Mouse (Mus musculus) heart, embryonic 13.5 days (tissue): Measurements from ENCODE around the gene Grip1. TPM values are rescaled to one million over a fixed set of nuclear protein-coding genes. Genes with fewer than 3 reads are reported as not detected.

Source experiments
- ATAC-seq: fragments of 200-750 bp; cut with Nextera tagmentation; 2 replicates; pipeline ENCODE4 v1.8.0; 2017; ENCODE audit warnings: moderate TSS enrichment; ENCODE audit not compliant: insufficient number of reproducible peaks, low FRiP score, low TSS enrichment; ENCODE audit errors: extremely low read depth
- H3K27ac ChIP-seq: fragments of 300-500 bp; sonication (generic); replicated peaks from 2 replicates; pipeline ENCODE4 v1.5.1; 2015; ENCODE audit warnings: moderate library complexity, mild to moderate bottlenecking, inconsistent platforms
- H3K27me3 ChIP-seq: fragments of 300-500 bp; sonication (generic); replicated peaks from 2 replicates; pipeline ENCODE4 v1.6.1; 2015; ENCODE audit warnings: mild to moderate bottlenecking, inconsistent platforms
- H3K36me3 ChIP-seq: fragments of 300-500 bp; sonication (generic); 2 replicates; pipeline ENCODE4 v1.6.1; 2015; ENCODE audit warnings: mild to moderate bottlenecking, inconsistent platforms
- H3K4me1 ChIP-seq: fragments of 300-500 bp; sonication (generic); 2 replicates; pipeline ENCODE4 v1.6.1; 2015; ENCODE audit warnings: inconsistent platforms
- H3K4me2 ChIP-seq: fragments of 300-500 bp; sonication (generic); 2 replicates; pipeline ENCODE4 v1.6.1; 2015; ENCODE audit warnings: inconsistent platforms, mild to moderate bottlenecking, moderate library complexity
- H3K4me3 ChIP-seq: fragments of 300-500 bp; sonication (generic); 2 replicates; pipeline ENCODE4 v1.5.1; 2015; ENCODE audit warnings: moderate library complexity, mild to moderate bottlenecking, inconsistent platforms
- H3K9ac ChIP-seq: fragments of 300-500 bp; sonication (generic); 2 replicates; pipeline ENCODE4 v1.6.1; 2015; ENCODE audit warnings: inconsistent platforms, mild to moderate bottlenecking, moderate library complexity
- H3K9me3 ChIP-seq: fragments of 300-500 bp; sonication (generic); 2 replicates; pipeline ENCODE4 v1.6.1; 2016; ENCODE audit warnings: inconsistent platforms
- WGBS: fragments of 180-500 bp; shearing (Covaris S2); methylation state at CpG from one replicate; pipeline ENCODE4 v1.1.7; 2015; ENCODE audit warnings: mixed read lengths; 5-methylcytosine and 5-hydroxymethylcytosine counted together
- polyA plus RNA-seq: library from polyadenylated mRNA; unstranded; fragments of >200 nt; fragmentation: Nextera tagmentation; extraction: Ambion mirVana; gene quantifications from 2 replicates; pipeline ENCODE4 v1.2.1, GENCODE M21; 2015

Grip1 gene
- polyA plus RNA-seq, result 2.0 TPM in 2 replicates

DNA sequence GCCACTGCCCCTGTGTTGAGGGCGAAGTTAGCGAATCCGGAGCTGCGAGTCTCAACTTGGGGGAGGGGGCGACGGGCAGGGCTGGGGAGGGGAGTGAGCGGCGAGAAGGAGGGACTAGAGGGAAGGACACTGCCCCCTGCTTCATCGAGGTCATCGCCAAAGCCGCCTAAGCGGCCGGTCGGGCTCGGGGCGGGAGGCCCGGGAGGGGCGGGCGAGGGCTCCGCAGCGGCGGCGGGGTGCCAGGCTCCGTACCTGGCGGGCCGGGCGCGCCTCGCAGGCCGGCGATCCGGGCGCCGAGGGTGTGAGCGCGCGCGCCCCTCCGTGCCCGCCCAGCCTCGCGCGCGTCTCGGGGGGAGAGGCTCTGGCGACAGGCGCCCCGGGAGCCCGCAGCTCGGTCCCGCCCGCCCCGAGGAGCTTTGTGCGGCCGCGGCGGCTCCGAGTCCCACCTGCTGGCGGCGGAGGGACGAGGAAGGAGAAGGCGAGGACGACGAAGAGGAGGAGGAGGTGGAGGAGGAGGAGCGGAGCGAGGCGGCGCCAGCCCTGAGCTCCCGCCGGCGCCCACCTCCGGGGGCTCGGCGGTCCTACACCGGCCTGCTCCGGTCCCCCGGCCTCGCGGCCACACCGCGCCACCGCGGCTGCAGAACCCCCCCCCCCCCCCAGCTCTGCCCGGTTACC is at the start of gene Grip1:
Gene Grip1, plus strand, starts transcription at position 400 of the 675 bp plus-strand sequence.
- Histone ChIP-seq H3K4me1 (peaks cover 20% of the 10 kb centered on the region), H3K9ac (peak within 1 kb of the TSS; percentile 87), H3K36me3 (no peaks in the 10 kb centered on the region), H3K9me3 (no peaks in the 10 kb centered on the region), H3K4me3 (peak within 1 kb of the TSS; percentile 84), H3K27ac (peak within 1 kb of the TSS; percentile 70), H3K27me3 (peaks cover 10% of the 10 kb centered on the region; the same call in 1 of the 2 replicates), H3K4me2 (peak within 1 kb of the TSS; percentile 99)
- under 1% methylated on average over 49 of the region's 84 CpGs for WGBS
- ATAC-seq, result peak; percentile 55; the same call in 1 of the 2 replicates

GRCm38 (mm10) chr10:119405103-119405502 is 48.5 kb upstream of the Grip1 start:
- Histone ChIP-seq H3K4me1 (peaks cover 6% of the 10 kb centered on the region), H3K27ac (no peak overlapping the region), H3K9me3 (no peaks in the 10 kb centered on the region), H3K4me2 (no peak overlapping the region), H3K9ac (no peak overlapping the region), H3K27me3 (no peaks in the 10 kb centered on the region), H3K36me3 (no peaks in the 10 kb centered on the region), H3K4me3 (no peak overlapping the region)
- ATAC-seq, result no peak
- 95% methylated on average over 9 of the region's 9 CpGs for WGBS

DNA sequence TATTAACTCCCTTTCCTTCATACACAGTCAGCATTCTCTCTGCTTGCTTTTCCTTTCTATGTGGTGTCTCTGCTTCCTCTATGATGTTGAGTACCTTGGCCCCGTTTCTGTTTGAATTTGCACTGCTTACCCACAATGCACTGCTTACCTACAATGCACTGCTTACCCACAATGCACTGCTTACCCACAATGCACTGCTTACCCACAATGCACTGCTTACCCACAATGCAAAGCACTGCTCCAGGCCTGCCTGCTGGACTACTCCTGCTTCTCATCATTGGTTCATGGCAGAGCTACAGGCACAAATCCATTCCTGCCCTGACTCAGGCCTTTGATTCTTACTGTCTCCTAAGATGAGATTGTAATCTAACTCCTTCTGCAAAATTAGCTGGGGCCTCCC is 48.0 kb upstream of the Grip1 start:
- H3K4me1 ChIP-seq, result peaks cover 11% of the 10 kb centered on the region
- 86% methylated on average over 1 of the region's 1 CpGs for WGBS
- no peaks in the 10 kb centered on the region for H3K9me3 ChIP-seq
- H3K27me3 ChIP-seq, result no peaks in the 10 kb centered on the region
- no peak overlapping the region for H3K9ac ChIP-seq
- no peak overlapping the region for H3K27ac ChIP-seq
- H3K4me3 ChIP-seq, result no peak overlapping the region
- H3K36me3 ChIP-seq, result no peaks in the 10 kb centered on the region
- no peak overlapping the region for H3K4me2 ChIP-seq
- no peak for ATAC-seq

DNA sequence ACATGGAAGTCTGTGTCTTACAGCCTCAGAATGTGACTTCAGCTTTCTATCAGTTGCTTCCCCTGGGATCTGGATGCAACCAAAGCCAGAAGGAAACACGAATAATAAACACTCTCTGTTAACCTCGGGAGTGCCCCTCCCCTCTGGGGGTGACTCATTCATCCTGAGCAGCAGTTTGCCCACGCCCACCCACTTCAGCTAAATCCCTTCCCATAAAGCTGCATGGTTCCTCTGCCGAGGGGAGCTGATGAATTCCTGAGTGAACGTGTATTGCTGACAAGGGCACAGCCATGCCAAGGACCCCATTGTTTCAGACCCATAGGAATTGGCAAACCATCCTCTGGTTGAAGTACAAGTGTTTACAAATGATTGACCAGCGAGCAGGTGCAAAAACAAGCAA is 45.3 kb upstream of the Grip1 start:
- H3K4me1 ChIP-seq, result peaks cover 13% of the 10 kb centered on the region
- peak overlapping the region; percentile 42 for H3K4me2 ChIP-seq
- no peaks in the 10 kb centered on the region for H3K27me3 ChIP-seq
- no peak overlapping the region for H3K9ac ChIP-seq
- H3K36me3 ChIP-seq, result no peaks in the 10 kb centered on the region
- H3K4me3 ChIP-seq, result no peak overlapping the region
- no peaks in the 10 kb centered on the region for H3K9me3 ChIP-seq
- no peak overlapping the region for H3K27ac ChIP-seq
- no peak for ATAC-seq
- WGBS, result 26% methylated on average over 6 of the region's 6 CpGs

- H3K27ac ChIP-seq, result no peak overlapping the region
- H3K9ac ChIP-seq, result no peak overlapping the region
- no peak for ATAC-seq
- H3K36me3 ChIP-seq, result no peaks in the 10 kb centered on the region
- no peaks in the 10 kb centered on the region for H3K27me3 ChIP-seq
- H3K4me3 ChIP-seq, result no peak overlapping the region
- H3K4me2 ChIP-seq, result no peak overlapping the region
- H3K4me1 ChIP-seq, result peaks cover 10% of the 10 kb centered on the region
- WGBS, result 87% methylated on average over 11 of the region's 11 CpGs
- no peaks in the 10 kb centered on the region for H3K9me3 ChIP-seq
Measured at GRCm38 (mm10) chr10:119413238-119413637, 40.4 kb upstream of the Grip1 start.

GRCm38 (mm10) chr10:119415106-119415505 is 38.5 kb upstream of the Grip1 start:
- ATAC-seq, result no peak
- no peaks in the 10 kb centered on the region for H3K9me3 ChIP-seq
- 50% methylated on average over 4 of the region's 4 CpGs for WGBS

DNA sequence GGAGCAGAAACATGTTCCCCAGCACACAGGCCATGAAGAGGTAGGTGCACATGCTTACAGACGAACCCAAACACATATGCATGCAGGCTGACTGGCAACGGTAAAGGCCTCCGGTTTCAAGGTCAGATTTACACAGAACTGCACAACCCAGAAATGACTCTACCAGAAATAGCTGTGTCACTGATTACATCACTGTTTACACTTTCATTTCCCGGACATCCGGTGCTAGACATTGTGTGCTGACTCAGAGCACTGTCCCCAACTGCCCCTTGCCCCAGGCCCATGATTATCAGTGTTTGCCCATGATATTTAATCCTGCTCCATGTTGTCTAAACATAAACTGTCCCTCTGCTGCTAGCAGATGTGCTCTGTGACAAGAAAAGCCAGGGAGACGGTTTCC is 32.2 kb upstream of the Grip1 start:
- 38% methylated on average over 6 of the region's 6 CpGs for WGBS
- Histone ChIP-seq H3K27ac (no peak overlapping the region), H3K9me3 (no peaks in the 10 kb centered on the region), H3K27me3 (no peaks in the 10 kb centered on the region), H3K4me3 (no peak overlapping the region), H3K9ac (no peak overlapping the region), H3K4me2 (no peak overlapping the region), H3K4me1 (peaks cover 6% of the 10 kb centered on the region), H3K36me3 (no peaks in the 10 kb centered on the region)
- ATAC-seq, result no peak

More at GRCm38 (mm10) chr10:119415106-119415505, 38.5 kb upstream of the Grip1 start:
- Histone ChIP-seq H3K4me1 (peaks cover 6% of the 10 kb centered on the region; the same call in 1 of the 2 replicates), H3K36me3 (no peaks in the 10 kb centered on the region), H3K9ac (no peak overlapping the region), H3K4me3 (no peak overlapping the region), H3K4me2 (no peak overlapping the region), H3K27me3 (no peaks in the 10 kb centered on the region), H3K27ac (no peak overlapping the region)

DNA sequence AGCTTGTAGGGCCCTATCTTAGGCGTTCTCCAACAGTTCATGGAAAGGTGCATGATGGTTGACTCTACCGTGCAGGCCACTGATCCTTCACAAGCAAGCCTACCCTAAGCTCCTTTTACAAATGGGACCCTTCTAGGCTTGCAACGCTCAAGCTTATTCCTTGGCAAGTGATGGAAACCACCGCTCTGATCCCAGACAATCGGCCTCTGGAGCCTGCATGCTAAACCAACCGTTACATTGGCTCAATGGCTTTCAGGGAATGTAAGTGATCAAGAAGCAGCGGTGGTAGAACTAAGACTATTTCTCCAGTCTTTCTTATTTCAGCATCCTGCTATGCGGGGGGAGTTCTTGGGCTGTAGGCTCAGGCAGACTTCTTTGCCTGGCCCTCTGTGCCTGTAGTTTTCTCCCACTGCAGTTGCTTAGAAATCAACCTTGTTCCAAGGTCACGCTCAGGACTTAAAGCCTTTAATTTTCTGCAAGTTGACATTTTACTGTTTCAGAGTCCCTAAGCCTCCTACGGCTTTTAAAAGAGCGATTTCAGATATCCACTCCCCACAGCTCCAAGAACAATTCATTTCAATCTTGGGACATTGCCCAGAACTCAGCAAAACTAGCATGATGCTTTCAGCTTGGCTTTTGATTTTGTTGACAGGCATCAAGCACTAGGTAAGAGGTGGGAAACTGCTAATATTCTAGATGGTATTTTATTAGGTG is 29.7 kb upstream of the Grip1 start:
- peaks cover 6% of the 10 kb centered on the region for H3K4me1 ChIP-seq
- H3K4me2 ChIP-seq, result no peak overlapping the region
- no peaks in the 10 kb centered on the region for H3K27me3 ChIP-seq
- H3K9me3 ChIP-seq, result no peaks in the 10 kb centered on the region
- no peak overlapping the region for H3K27ac ChIP-seq
- H3K9ac ChIP-seq, result no peak overlapping the region
- H3K36me3 ChIP-seq, result no peaks in the 10 kb centered on the region
- no peak overlapping the region for H3K4me3 ChIP-seq
- ATAC-seq, result no peak
- WGBS, result 81% methylated on average over 11 of the region's 11 CpGs

- H3K4me2 ChIP-seq, result no peak overlapping the region
- no peak overlapping the region for H3K4me3 ChIP-seq
- no peak overlapping the region for H3K9ac ChIP-seq
- no peak for ATAC-seq
- WGBS, result 76% methylated on average over 7 of the region's 7 CpGs
- H3K27me3 ChIP-seq, result no peaks in the 10 kb centered on the region
- no peak overlapping the region for H3K27ac ChIP-seq
- no peaks in the 10 kb centered on the region for H3K9me3 ChIP-seq
- H3K4me1 ChIP-seq, result peaks cover 3% of the 10 kb centered on the region; the same call in 1 of the 2 replicates
- no peaks in the 10 kb centered on the region for H3K36me3 ChIP-seq
Measured at GRCm38 (mm10) chr10:119427653-119428052, 26.0 kb upstream of the Grip1 start.

GRCm38 (mm10) chr10:119428106-119428505 is 25.5 kb upstream of the Grip1 start:
- Histone ChIP-seq H3K4me1 (peaks cover 3% of the 10 kb centered on the region; the same call in 1 of the 2 replicates), H3K36me3 (no peaks in the 10 kb centered on the region), H3K4me2 (no peak overlapping the region), H3K4me3 (no peak overlapping the region), H3K27me3 (no peaks in the 10 kb centered on the region), H3K9me3 (no peaks in the 10 kb centered on the region), H3K27ac (no peak overlapping the region), H3K9ac (no peak overlapping the region)
- no peak for ATAC-seq
- 67% methylated on average over 7 of the region's 7 CpGs for WGBS

DNA sequence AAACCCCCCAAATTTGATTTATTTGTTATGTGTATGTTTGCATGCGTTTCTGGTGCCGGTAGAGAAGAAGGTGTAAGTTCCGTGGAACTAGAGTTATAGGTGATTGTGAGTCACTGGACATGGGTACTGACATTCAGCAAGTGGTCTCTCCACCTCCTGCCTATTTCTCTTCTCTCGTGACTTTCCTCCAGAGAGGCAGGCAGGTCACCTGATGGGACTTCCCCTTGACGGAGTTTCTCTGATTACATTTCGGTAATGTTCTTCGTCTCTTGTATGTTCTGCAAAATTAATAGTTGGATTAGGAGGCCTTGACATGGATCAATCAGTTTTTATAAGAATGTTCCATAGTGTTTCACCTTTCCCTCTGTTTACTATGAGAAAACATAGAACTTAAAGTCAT is 23.4 kb upstream of the Grip1 start:
- ATAC-seq, result no peak
- WGBS, result 80% methylated on average over 7 of the region's 7 CpGs

More for the DNA sequence above, 23.4 kb upstream of the Grip1 start:
- Histone ChIP-seq H3K4me1 (no peaks in the 10 kb centered on the region), H3K36me3 (no peaks in the 10 kb centered on the region), H3K4me2 (no peak overlapping the region), H3K27me3 (no peaks in the 10 kb centered on the region), H3K9ac (no peak overlapping the region), H3K4me3 (no peak overlapping the region), H3K27ac (no peak overlapping the region), H3K9me3 (no peaks in the 10 kb centered on the region)
